Mouse (Mus musculus): Measurements from ENCODE around the gene Tanc2.
A peak's percentile ranks its signal among the peaks of the same experiment; 100 is the strongest.

Tanc2 gene

GRCm38 (mm10) chr11:105931380-105931779 lies 341.6 kb downstream of the Tanc2 start:
- DNase-seq = no peak

- DNase-seq = no peak
These were observed 344.0 kb downstream of the Tanc2 start for GRCm38 (mm10) chr11:105933746-105934145.

- no peak for DNase-seq
These were observed 344.5 kb downstream of the Tanc2 start for GRCm38 (mm10) chr11:105934303-105934711.

- DNase-seq = no peak
These were observed 345.0 kb downstream of the Tanc2 start for GRCm38 (mm10) chr11:105934816-105935215.

GRCm38 (mm10) chr11:105935496-105935895 lies 345.7 kb downstream of the Tanc2 start:
- no peak for DNase-seq

- peak; percentile 31 for DNase-seq
These were observed 346.4 kb downstream of the Tanc2 start for GRCm38 (mm10) chr11:105936200-105936599.

GRCm38 (mm10) chr11:105936974-105937373 lies 347.2 kb downstream of the Tanc2 start:
- DNase-seq = no peak

GRCm38 (mm10) chr11:105938771-105939170 lies 349.0 kb downstream of the Tanc2 start:
- DNase-seq = no peak

GRCm38 (mm10) chr11:105941973-105942372 lies 352.2 kb downstream of the Tanc2 start:
- DNase-seq = no peak

- DNase-seq = peak; percentile 39
These were observed 353.6 kb downstream of the Tanc2 start for GRCm38 (mm10) chr11:105943133-105944102.

GRCm38 (mm10) chr11:105944126-105944621 lies 354.4 kb downstream of the Tanc2 start:
- DNase-seq = peak; percentile 72

- no peak for DNase-seq
These were observed 355.2 kb downstream of the Tanc2 start for GRCm38 (mm10) chr11:105944770-105945672.

GRCm38 (mm10) chr11:105946694-105947154 lies 356.9 kb downstream of the Tanc2 start:
- no peak for DNase-seq

- DNase-seq = no peak
These were observed 358.5 kb downstream of the Tanc2 start for GRCm38 (mm10) chr11:105948255-105948654.

- no peak for DNase-seq
These were observed 360.7 kb downstream of the Tanc2 start for GRCm38 (mm10) chr11:105950519-105950918.

GRCm38 (mm10) chr11:105951601-105952044 lies 361.8 kb downstream of the Tanc2 start:
- DNase-seq = no peak

GRCm38 (mm10) chr11:105952111-105952510 lies 362.3 kb downstream of the Tanc2 start:
- DNase-seq = no peak

- no peak for DNase-seq
These were observed 363.2 kb downstream of the Tanc2 start, which contains the start of gene Cyb561 for GRCm38 (mm10) chr11:105952911-105953386. TSS of gene Cyb561 (minus strand) at chr11:105953336.

GRCm38 (mm10) chr11:105953402-105953801 lies 363.6 kb downstream of the Tanc2 start:
- no peak for DNase-seq

GRCm38 (mm10) chr11:105955815-105956430 lies 366.1 kb downstream of the Tanc2 start:
- DNase-seq = no peak

GRCm38 (mm10) chr11:105957501-105957900 lies 367.7 kb downstream of the Tanc2 start:
- DNase-seq = no peak

- no peak for DNase-seq
These were observed 368.8 kb downstream of the Tanc2 start for GRCm38 (mm10) chr11:105958566-105958965.

Data from right cerebral cortex, postnatal 4 days (tissue).